Comparison of ENCODE assay signal across 8 mouse cellular contexts in the genomic region with DNA sequence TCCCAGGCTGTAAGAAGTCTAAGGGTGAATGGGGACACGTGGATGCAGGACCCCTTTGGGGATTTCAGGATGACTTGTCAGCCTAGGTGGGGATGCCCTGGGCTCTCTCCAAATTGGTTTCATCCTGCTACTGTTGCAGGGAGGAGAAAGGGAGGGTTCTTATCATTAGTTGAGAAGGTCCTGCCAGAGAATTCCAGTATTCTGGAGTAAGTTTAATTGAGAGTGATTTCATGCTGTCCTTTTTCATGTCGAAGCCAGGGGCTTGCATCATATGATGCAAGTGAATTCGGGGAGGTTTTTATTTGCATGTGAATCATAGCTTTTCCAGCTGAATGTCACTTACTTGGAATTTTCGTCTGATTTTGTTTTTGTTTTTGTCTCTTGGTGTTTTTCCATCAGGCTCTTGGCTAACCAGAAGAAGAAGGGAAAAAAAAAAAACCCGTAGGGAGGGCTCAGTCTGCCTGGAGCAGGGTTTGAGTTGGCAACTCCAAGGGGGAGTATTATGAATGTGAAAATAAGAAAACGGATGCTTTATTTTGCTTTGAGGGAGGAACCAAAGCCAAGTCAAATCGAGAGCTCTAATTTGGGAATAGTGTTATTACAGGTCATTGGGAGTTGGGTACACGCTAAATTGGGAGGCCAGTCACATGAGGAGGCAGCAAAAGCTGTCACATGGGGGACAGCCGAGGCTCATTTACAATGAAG.
A peak's percentile ranks its signal among the peaks of the same experiment; 100 is the strongest.
DNase-seq lines count a peak whose midpoint lies in the region; ATAC-seq and TF ChIP-seq lines count a peak whose summit lies in the region.
"Had no signal": no experiment of that assay in that cellular context is flagged by ENCODE, and none has a peak within 500 bp of the region (broad histone marks: within the 10 kb centered on the region; RNA-seq: fewer than 3 reads in every experiment).

No protein-coding gene starts in this region.

- H3K9me3 ChIP-seq in kidney, embryonic 14.5 days (ENCODE audit: control insufficient read depth, low read length): no peaks in the 10 kb centered on the region
- no peaks in the 10 kb centered on the region for H3K9me3 ChIP-seq in embryonic facial prominence, embryonic 15.5 days (replicated peaks)
- no peaks in the 10 kb centered on the region for H3K9me3 ChIP-seq in liver, postnatal 0 days (ENCODE audit: low read length)
- no peaks in the 10 kb centered on the region for H3K9me3 ChIP-seq in hindbrain, embryonic 13.5 days
- H3K9me3 ChIP-seq: megakaryocyte, embryonic 14.5 days had no signal

- intact Hi-C loops in heart, postnatal 25 days (cut with DNase I): loop anchor here (2.0 to 5.0 kb wide), 4 partner anchors 47 to 188 kb away; a partner anchor contains a TSS

- no peak for TF ChIP-seq POLR2A in kidney, adult 2 months (IDR thresholded peaks at IDR 0.05; ENCODE audit: low read depth, low read length)

- no peaks in the 10 kb centered on the region for H3K27me3 ChIP-seq in kidney, adult 2 months (replicated peaks; ENCODE audit: control insufficient read depth, insufficient read depth, low read length)
- H3K27me3 ChIP-seq in kidney, embryonic 14.5 days (ENCODE audit: control insufficient read depth, insufficient read depth, low read length): no peaks in the 10 kb centered on the region
- no peaks in the 10 kb centered on the region for H3K27me3 ChIP-seq in embryonic facial prominence, embryonic 15.5 days
- H3K27me3 ChIP-seq in liver, postnatal 0 days (ENCODE audit: insufficient read depth, low read length): 0 out of 2 replicates have a peak, but pooled peaks cover 3% of the 10 kb centered on the region
- H3K27me3 ChIP-seq in hindbrain, embryonic 13.5 days: no peaks in the 10 kb centered on the region

- peak overlapping the region; percentile 19; the same call in 1 of the 2 replicates for H3K27ac ChIP-seq in kidney, adult 2 months (ENCODE audit: insufficient read depth, low read depth, low read length)
- no peak overlapping the region for H3K27ac ChIP-seq in kidney, embryonic 14.5 days (ENCODE audit: low read depth, low read length)
- H3K27ac ChIP-seq in embryonic facial prominence, embryonic 15.5 days (replicated peaks): peak overlapping the region; percentile 65; the same call in 1 of the 2 replicates
- no peak overlapping the region for H3K27ac ChIP-seq in liver, postnatal 0 days (ENCODE audit: low read depth)
- H3K27ac ChIP-seq in hindbrain, embryonic 13.5 days: no peak overlapping the region

- no peak for TF ChIP-seq EP300 in liver, postnatal 0 days (IDR thresholded peaks at IDR 0.05; ENCODE audit: low read depth)

- DNase-seq in kidney, adult 2 months: peak; percentile 56
- DNase-seq in Muller cell, postnatal 12 days (ENCODE audit: inconsistent ontology term): peak; percentile 80
- DNase-seq in heart, postnatal 25 days (ENCODE audit: low spot score): peak; percentile 19
- DNase-seq in liver, postnatal 0 days: no peak

- no peak overlapping the region for H3K9ac ChIP-seq in kidney, embryonic 14.5 days (ENCODE audit: low read depth, low read length)
- H3K9ac ChIP-seq in embryonic facial prominence, embryonic 15.5 days: no peak overlapping the region
- no peak overlapping the region for H3K9ac ChIP-seq in liver, postnatal 0 days (replicated peaks)
- no peak overlapping the region for H3K9ac ChIP-seq in hindbrain, embryonic 13.5 days

- ATAC-seq in kidney, embryonic 14.5 days (ENCODE audit: low FRiP score, low TSS enrichment): no peak
- peak; percentile 37; the same call in 1 of the 2 replicates for ATAC-seq in embryonic facial prominence, embryonic 15.5 days (ENCODE audit: insufficient number of reproducible peaks, low FRiP score, low TSS enrichment, low read depth)
- ATAC-seq in liver, postnatal 0 days: no peak
- no peak for ATAC-seq in hindbrain, embryonic 13.5 days (ENCODE audit: low FRiP score)

- WGBS in kidney, adult 2 months: 37% methylated on average over 9 of the region's 9 CpGs
- 57% methylated on average over 9 of the region's 9 CpGs for WGBS in kidney, embryonic 14.5 days
- WGBS in embryonic facial prominence, embryonic 15.5 days: 31% methylated on average over 9 of the region's 9 CpGs
- WGBS in liver, postnatal 0 days (ENCODE audit: insufficient replicate concordance): 60% methylated on average over 9 of the region's 9 CpGs
- WGBS in hindbrain, embryonic 13.5 days: 69% methylated on average over 9 of the region's 9 CpGs

- no peaks in the 10 kb centered on the region for H3K36me3 ChIP-seq in kidney, adult 2 months (ENCODE audit: control insufficient read depth, insufficient read depth, low read length)
- no peaks in the 10 kb centered on the region for H3K36me3 ChIP-seq in kidney, embryonic 14.5 days (ENCODE audit: control insufficient read depth, insufficient read depth, low read length)
- H3K36me3 ChIP-seq in embryonic facial prominence, embryonic 15.5 days: no peaks in the 10 kb centered on the region
- H3K36me3 ChIP-seq in liver, postnatal 0 days (replicated peaks; ENCODE audit: insufficient read depth, low read length): no peaks in the 10 kb centered on the region
- H3K36me3 ChIP-seq in hindbrain, embryonic 13.5 days: no peaks in the 10 kb centered on the region

- no peak for TF ChIP-seq CTCF in kidney, adult 2 months (conservative IDR thresholded peaks at IDR 0.05; ENCODE audit: insufficient read depth, insufficient read length, low read depth, low read length)
- TF ChIP-seq CTCF in liver, postnatal 0 days (IDR thresholded peaks at IDR 0.05; ENCODE audit: low read depth): no peak

- no peaks in the 10 kb centered on the region for H3K4me1 ChIP-seq in kidney, adult 2 months (ENCODE audit: control insufficient read depth, insufficient read depth, low read length)
- H3K4me1 ChIP-seq in kidney, embryonic 14.5 days (ENCODE audit: control insufficient read depth, insufficient read depth, low read length): no peaks in the 10 kb centered on the region
- peaks cover 24% of the 10 kb centered on the region for H3K4me1 ChIP-seq in embryonic facial prominence, embryonic 15.5 days
- no peaks in the 10 kb centered on the region for H3K4me1 ChIP-seq in liver, postnatal 0 days (ENCODE audit: insufficient read depth)
- H3K4me1 ChIP-seq in hindbrain, embryonic 13.5 days (replicated peaks): peaks cover 16% of the 10 kb centered on the region

- H3K4me3 ChIP-seq in kidney, adult 2 months (ENCODE audit: insufficient read depth, low read depth, low read length): no peak overlapping the region
- H3K4me3 ChIP-seq in kidney, embryonic 14.5 days (ENCODE audit: low read length): no peak overlapping the region
- no peak overlapping the region for H3K4me3 ChIP-seq in embryonic facial prominence, embryonic 15.5 days (replicated peaks)
- no peak overlapping the region for H3K4me3 ChIP-seq in liver, postnatal 0 days (ENCODE audit: low read depth, low read length)
- no peak overlapping the region for H3K4me3 ChIP-seq in hindbrain, embryonic 13.5 days
- H3K4me3 ChIP-seq: megakaryocyte, embryonic 14.5 days had no signal

- no peak overlapping the region for H3K4me2 ChIP-seq in kidney, embryonic 14.5 days (replicated peaks; ENCODE audit: low read depth, low read length)
- H3K4me2 ChIP-seq in embryonic facial prominence, embryonic 15.5 days (replicated peaks): no peak overlapping the region
- H3K4me2 ChIP-seq in liver, postnatal 0 days (ENCODE audit: low read depth, low read length): no peak overlapping the region
- no peak overlapping the region for H3K4me2 ChIP-seq in hindbrain, embryonic 13.5 days

Comparison
In these comparisons a context has a peak if more than half of its experiments do, and no peak if none do; other contexts are left out.
1. H3K27ac ChIP-seq: peak in kidney, adult 2 months (single experiment) and embryonic facial prominence, embryonic 15.5 days (single experiment); none in kidney, embryonic 14.5 days (single experiment), liver, postnatal 0 days (single experiment) and hindbrain, embryonic 13.5 days (single experiment).